Mouse (Mus musculus): Measurements from ENCODE around the gene Gltpd2. TPM values are rescaled to one million over a fixed set of nuclear protein-coding genes. Genes with fewer than 3 reads are reported as not detected.
"Not testable (repeated sequence)": the region's sequence is repeated elsewhere in the genome, so short reads cannot be mapped to it uniquely, and the experiment has no call there.

Gene Gltpd2
- total and polyA plus RNA-seq, 3 experiments, result not detected

DNA sequence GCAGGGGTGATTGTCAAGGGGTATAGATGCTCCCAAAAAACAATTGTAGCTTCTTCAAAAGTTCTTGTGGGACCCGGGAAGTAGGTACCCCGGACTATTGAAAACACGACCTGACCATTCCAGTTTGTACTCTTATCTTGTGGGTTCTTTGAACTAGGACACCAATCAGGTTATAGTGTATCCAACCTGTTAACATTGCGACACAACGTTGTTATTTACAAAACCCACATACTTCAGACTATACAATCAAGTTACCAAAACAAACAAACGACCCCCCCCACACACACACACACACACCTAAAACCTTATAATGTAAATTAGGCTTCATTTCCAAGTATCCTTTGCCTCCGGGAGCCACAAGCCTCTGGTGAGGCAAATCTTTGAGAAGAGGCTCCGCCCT is 5.8 kb downstream of the Gltpd2 start:
- ATAC-seq (ENCODE audit: extremely low read depth, insufficient number of reproducible peaks, low FRiP score, poor library complexity, severe bottlenecking), result no peak
- TF ChIP-seq CTCF (IDR thresholded peaks at IDR 0.05; ENCODE audit: low read depth, low read length), result no peak

DNA sequence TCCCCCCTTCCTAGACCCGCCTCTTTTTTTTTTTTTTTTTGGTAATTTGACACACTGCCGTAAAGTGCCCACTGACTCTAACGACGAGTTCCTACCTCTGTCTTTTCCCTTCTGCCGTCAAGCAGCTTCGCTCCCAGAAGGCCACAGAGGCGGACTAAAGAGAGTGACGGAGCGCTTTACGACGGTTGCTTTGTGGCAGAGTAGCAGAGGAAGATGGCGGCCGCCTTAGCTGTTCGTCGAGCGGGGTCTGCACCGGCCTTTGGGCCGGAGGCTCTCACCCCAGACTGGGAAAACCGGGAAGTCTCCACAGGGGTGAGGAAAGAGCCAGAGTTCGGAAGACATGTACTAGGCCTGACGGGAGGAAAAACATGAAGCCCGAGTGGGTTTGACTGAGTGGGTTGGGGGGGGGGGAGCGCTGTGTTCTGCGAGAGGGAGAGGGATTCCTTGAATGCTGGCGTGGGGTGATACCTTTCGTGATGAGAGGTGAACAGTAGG is 6.2 kb downstream of the Gltpd2 start, which contains the start of gene Psmb6:
Gene Psmb6 (plus strand): TSS at position 184 of the 495 bp plus-strand sequence.
- H3K9me3 ChIP-seq (replicated peaks), result no peaks in the 10 kb centered on the region
- H3K27me3 ChIP-seq (ENCODE audit: insufficient read depth, low read length), result peaks cover 4% of the 10 kb centered on the region
- TF ChIP-seq GATA1 (IDR thresholded peaks at IDR 0.05; ENCODE audit: borderline replicate concordance, low read length) (no peak), TAL1 (conservative IDR thresholded peaks at IDR 0.05; ENCODE audit: low read depth, low read length) (no peak), POLR2AphosphoS5 (IDR thresholded peaks at IDR 0.05; ENCODE audit: insufficient replicate concordance, low read depth, low read length) (no peak), GATA2 (IDR thresholded peaks at IDR 0.05; ENCODE audit: borderline replicate concordance, low read depth, low read length) (no peak), CTCF (IDR thresholded peaks at IDR 0.05; ENCODE audit: low read depth, low read length) (no peak)
- peaks cover 38% of the 10 kb centered on the region for H3K36me3 ChIP-seq (replicated peaks)
- H3K4me1 ChIP-seq (ENCODE audit: insufficient read depth, low read depth, low read length), result peaks cover 19% of the 10 kb centered on the region
- peak within 1 kb of the TSS; percentile 75 for H3K4me3 ChIP-seq (ENCODE audit: low read depth, low read length)
- ATAC-seq (ENCODE audit: extremely low read depth, insufficient number of reproducible peaks, low FRiP score, poor library complexity, severe bottlenecking) (peak; percentile 94), DNase-seq (ENCODE audit: low spot score) (peak; percentile 80)

More for the DNA sequence above, 5.8 kb downstream of the Gltpd2 start:
- H3K36me3 ChIP-seq (replicated peaks), result peaks cover 38% of the 10 kb centered on the region
- peaks cover 19% of the 10 kb centered on the region for H3K4me1 ChIP-seq (ENCODE audit: insufficient read depth, low read depth, low read length)
- no peaks in the 10 kb centered on the region for H3K9me3 ChIP-seq (replicated peaks)
- no peak for DNase-seq (ENCODE audit: low spot score)
- peaks cover 8% of the 10 kb centered on the region for H3K27me3 ChIP-seq (ENCODE audit: insufficient read depth, low read length)
- peak overlapping the region; percentile 75 for H3K4me3 ChIP-seq (ENCODE audit: low read depth, low read length)

DNA sequence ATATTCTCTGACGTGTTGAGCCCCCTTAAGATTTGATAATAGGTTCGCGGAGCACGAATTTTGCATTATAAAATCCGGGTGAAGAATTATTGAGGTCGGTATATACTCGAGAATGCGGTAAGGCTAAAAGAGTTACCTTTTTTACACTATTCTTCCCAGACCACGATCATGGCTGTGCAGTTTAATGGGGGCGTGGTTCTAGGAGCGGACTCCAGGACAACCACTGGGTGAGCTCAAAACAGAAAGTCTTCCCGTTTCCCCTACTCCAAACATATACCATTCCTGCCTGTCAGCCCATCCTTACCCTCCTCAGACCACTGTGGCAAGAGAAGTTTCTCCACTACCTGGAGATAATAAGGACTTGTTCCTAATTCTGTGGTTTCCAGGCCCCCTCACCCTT is 6.7 kb downstream of the Gltpd2 start:
- Histone ChIP-seq H3K27me3 (ENCODE audit: insufficient read depth, low read length) (peaks cover 1% of the 10 kb centered on the region), H3K4me3 (ENCODE audit: low read depth, low read length) (peak overlapping the region; percentile 75), H3K4me1 (ENCODE audit: insufficient read depth, low read depth, low read length) (peaks cover 19% of the 10 kb centered on the region), H3K36me3 (replicated peaks) (peaks cover 38% of the 10 kb centered on the region), H3K9me3 (replicated peaks) (no peaks in the 10 kb centered on the region)
- no peak for ATAC-seq (ENCODE audit: extremely low read depth, insufficient number of reproducible peaks, low FRiP score, poor library complexity, severe bottlenecking)
- TF ChIP-seq GATA2 (IDR thresholded peaks at IDR 0.05; ENCODE audit: borderline replicate concordance, low read depth, low read length) (no peak), CTCF (IDR thresholded peaks at IDR 0.05; ENCODE audit: low read depth, low read length) (no peak), GATA1 (IDR thresholded peaks at IDR 0.05; ENCODE audit: borderline replicate concordance, low read length) (no peak), TAL1 (conservative IDR thresholded peaks at IDR 0.05; ENCODE audit: low read depth, low read length) (no peak), POLR2AphosphoS5 (IDR thresholded peaks at IDR 0.05; ENCODE audit: insufficient replicate concordance, low read depth, low read length) (no peak)
- peak; percentile 45 for DNase-seq (ENCODE audit: low spot score)

DNA sequence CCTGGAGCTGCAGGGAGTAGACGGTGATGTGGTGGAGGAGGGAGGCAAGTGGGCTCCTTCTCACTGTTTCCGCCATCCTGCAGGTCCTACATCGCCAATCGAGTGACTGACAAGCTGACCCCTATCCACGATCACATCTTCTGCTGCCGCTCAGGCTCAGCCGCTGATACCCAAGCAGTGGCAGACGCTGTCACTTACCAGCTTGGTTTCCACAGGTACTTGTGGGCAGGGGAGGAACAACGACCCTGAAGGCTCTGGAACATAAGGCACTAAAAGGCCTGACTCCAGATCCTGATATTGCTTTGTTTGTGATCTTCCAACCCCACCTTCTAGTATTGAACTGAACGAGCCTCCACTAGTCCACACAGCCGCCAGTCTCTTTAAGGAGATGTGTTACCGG is 7.2 kb downstream of the Gltpd2 start:
- DNase-seq (ENCODE audit: low spot score) (no peak), ATAC-seq (ENCODE audit: extremely low read depth, insufficient number of reproducible peaks, low FRiP score, poor library complexity, severe bottlenecking) (no peak)
- no peaks in the 10 kb centered on the region for H3K9me3 ChIP-seq (replicated peaks)
- H3K4me1 ChIP-seq (ENCODE audit: insufficient read depth, low read depth, low read length), result peaks cover 19% of the 10 kb centered on the region
- peak overlapping the region; percentile 75 for H3K4me3 ChIP-seq (ENCODE audit: low read depth, low read length)
- no peaks in the 10 kb centered on the region for H3K27me3 ChIP-seq (ENCODE audit: insufficient read depth, low read length)
- TF ChIP-seq POLR2AphosphoS5 (IDR thresholded peaks at IDR 0.05; ENCODE audit: insufficient replicate concordance, low read depth, low read length) (no peak), TAL1 (conservative IDR thresholded peaks at IDR 0.05; ENCODE audit: low read depth, low read length) (no peak), GATA1 (IDR thresholded peaks at IDR 0.05; ENCODE audit: borderline replicate concordance, low read length) (no peak), CTCF (IDR thresholded peaks at IDR 0.05; ENCODE audit: low read depth, low read length) (no peak), GATA2 (IDR thresholded peaks at IDR 0.05; ENCODE audit: borderline replicate concordance, low read depth, low read length) (no peak)
- H3K36me3 ChIP-seq (replicated peaks), result peaks cover 38% of the 10 kb centered on the region

DNA sequence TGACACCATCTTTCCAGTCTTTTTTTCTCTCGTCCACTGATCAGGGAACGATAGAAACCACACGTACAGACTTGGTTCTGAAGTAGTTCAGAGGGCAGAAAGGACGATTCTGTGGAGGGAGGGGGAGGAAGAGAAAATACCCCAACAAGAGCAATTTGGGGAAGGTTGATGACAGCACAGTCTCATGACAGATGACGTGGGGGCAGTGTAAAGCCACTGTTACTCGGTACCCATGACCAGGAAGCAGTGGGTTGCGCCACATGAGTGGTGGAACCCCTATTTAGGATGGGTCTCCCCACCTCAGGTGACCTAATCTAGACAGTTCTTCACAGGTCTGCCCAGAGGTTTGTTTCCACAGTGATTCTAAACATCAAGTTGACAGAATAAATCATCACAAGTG is 9.6 kb downstream of the Gltpd2 start:
- Histone ChIP-seq H3K36me3 (replicated peaks) (peaks cover 38% of the 10 kb centered on the region), H3K9me3 (replicated peaks) (no peaks in the 10 kb centered on the region), H3K27me3 (ENCODE audit: insufficient read depth, low read length) (peaks cover 6% of the 10 kb centered on the region; the same call in 1 of the 2 replicates), H3K4me1 (ENCODE audit: insufficient read depth, low read depth, low read length) (peaks cover 19% of the 10 kb centered on the region), H3K4me3 (ENCODE audit: low read depth, low read length) (no peak overlapping the region)
- no peak for DNase-seq (ENCODE audit: low spot score)
- no peak for ATAC-seq (ENCODE audit: extremely low read depth, insufficient number of reproducible peaks, low FRiP score, poor library complexity, severe bottlenecking)
- no peak for TF ChIP-seq GATA2 (IDR thresholded peaks at IDR 0.05; ENCODE audit: borderline replicate concordance, low read depth, low read length)
- TF ChIP-seq CTCF (IDR thresholded peaks at IDR 0.05; ENCODE audit: low read depth, low read length), result no peak
- no peak for TF ChIP-seq TAL1 (conservative IDR thresholded peaks at IDR 0.05; ENCODE audit: low read depth, low read length)
- no peak for TF ChIP-seq POLR2AphosphoS5 (IDR thresholded peaks at IDR 0.05; ENCODE audit: insufficient replicate concordance, low read depth, low read length)
- TF ChIP-seq GATA1 (IDR thresholded peaks at IDR 0.05; ENCODE audit: borderline replicate concordance, low read length), result no peak

DNA sequence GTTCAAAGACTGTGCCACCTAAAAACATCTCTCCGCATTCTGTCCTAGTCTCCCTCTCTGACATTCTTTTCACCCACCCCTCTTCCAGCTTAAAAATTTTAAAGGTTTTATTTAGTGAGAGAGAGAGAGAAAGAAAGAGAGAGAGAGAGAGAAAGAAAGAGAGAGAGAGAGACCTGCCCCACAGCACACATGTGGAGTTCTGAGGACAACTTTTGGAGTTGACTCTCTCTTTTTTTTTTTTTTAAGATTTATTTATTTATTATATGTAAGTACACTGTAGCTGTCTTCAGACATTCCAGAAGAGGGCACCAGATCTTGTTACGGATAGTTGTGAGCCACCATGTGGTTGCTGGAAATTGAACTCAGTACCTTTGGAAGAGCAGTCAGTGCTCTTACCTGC is 12.1 kb downstream of the Gltpd2 start:
- Histone ChIP-seq H3K4me1 (ENCODE audit: insufficient read depth, low read depth, low read length) (peaks cover 12% of the 10 kb centered on the region), H3K27me3 (ENCODE audit: insufficient read depth, low read length) (peaks cover 16% of the 10 kb centered on the region), H3K36me3 (replicated peaks) (peaks cover 36% of the 10 kb centered on the region)
- ATAC-seq (ENCODE audit: extremely low read depth, insufficient number of reproducible peaks, low FRiP score, poor library complexity, severe bottlenecking); DNase-seq (ENCODE audit: low spot score); H3K9me3 ChIP-seq (replicated peaks); H3K4me3 ChIP-seq (ENCODE audit: low read depth, low read length): not testable (repeated sequence)

DNA sequence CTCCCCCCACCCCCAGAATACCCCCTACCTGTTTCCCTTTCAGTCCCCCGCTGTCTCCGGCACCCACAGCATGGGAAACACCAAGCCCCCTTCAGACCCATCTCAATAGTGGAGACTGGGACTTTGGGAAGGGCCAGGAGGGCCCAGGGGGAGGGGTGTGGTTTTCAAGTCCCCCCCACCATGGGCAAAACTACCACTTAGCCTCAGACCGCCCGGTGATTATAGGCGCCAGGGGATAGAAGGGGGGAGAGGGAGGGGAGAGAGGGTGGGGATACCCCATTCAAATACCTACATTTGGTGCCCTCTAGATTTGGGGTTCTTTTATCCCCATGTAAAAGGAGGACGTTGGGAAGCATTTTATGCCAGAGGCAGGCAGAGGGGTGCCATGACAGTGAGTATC is 13.8 kb downstream of the Gltpd2 start, which contains the start of gene Gm40193:
Gene Gm40193 (minus strand): TSS at position 101 of the 400 bp plus-strand sequence.
- H3K4me1 ChIP-seq (ENCODE audit: insufficient read depth, low read depth, low read length), result no peaks in the 10 kb centered on the region
- peaks cover 27% of the 10 kb centered on the region for H3K27me3 ChIP-seq (ENCODE audit: insufficient read depth, low read length)
- TF ChIP-seq CTCF (IDR thresholded peaks at IDR 0.05; ENCODE audit: low read depth, low read length) (no peak), POLR2AphosphoS5 (IDR thresholded peaks at IDR 0.05; ENCODE audit: insufficient replicate concordance, low read depth, low read length) (no peak)
- DNase-seq (ENCODE audit: low spot score), result no peak
- no peak within 1 kb of the TSS for H3K4me3 ChIP-seq (ENCODE audit: low read depth, low read length)
- no peak for ATAC-seq (ENCODE audit: extremely low read depth, insufficient number of reproducible peaks, low FRiP score, poor library complexity, severe bottlenecking)
- H3K36me3 ChIP-seq (replicated peaks), result peaks cover 18% of the 10 kb centered on the region
- no peaks in the 10 kb centered on the region for H3K9me3 ChIP-seq (replicated peaks)

All from G1E (cell line).